Mouse (Mus musculus) retina, adult 2 months (tissue): Measurements from ENCODE around the gene Sh3bp1.

Source experiments
- DNase-seq: peaks from one replicate; pipeline ENCODE4 v3.0.0-alpha.2; 2012; ENCODE audit warnings: low read depth, low spot score

Gene Sh3bp1

DNA sequence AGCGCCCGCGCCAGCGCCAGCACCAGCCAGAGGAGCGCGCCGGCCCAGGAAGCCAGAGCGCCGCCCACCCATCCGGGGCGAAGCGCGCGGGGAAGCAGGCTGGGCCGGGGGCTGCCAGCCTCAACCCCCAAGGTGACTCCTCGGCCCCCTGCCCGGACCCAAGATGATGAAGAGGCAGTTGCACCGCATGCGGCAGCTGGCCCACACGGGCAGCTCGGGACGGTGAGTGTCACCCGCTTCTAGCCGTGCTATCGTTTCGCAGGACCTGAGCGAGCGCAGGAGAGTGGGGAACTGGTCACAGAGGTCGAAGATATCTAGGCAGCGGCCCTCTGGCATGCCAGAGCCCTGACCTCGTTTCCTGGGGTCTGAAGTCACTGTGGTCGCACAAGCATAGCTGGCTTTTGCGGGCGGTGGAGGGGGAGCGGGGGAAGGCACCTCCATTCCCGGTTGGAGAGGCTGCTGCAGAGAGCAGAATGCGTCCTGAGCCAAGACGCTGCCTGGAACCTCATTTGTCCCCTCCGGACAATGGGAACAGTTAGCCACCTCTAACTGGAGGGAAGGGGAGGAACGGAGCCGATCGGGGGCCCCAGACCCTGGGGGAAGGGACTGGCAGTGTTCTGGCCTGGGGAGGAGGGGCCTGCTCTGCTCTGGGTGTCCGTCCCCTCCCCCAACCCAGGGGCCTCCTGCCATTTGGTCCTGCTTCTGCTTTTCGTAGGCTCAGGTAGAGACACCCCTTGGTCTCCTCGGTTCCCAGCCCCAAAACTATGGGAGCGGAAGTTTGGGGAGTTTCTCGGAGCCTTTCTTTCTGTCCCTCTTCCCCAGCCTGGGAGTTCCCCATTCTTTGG, at the start of gene Sh3bp1:
TSS of gene Sh3bp1 (plus strand) at position 29 of the 845 bp plus-strand sequence.
- no peak for DNase-seq

- no peak for DNase-seq
Measured at GRCm38 (mm10) chr15:78850059-78850824, 49.3 kb upstream of the Sh3bp1 start.

DNA sequence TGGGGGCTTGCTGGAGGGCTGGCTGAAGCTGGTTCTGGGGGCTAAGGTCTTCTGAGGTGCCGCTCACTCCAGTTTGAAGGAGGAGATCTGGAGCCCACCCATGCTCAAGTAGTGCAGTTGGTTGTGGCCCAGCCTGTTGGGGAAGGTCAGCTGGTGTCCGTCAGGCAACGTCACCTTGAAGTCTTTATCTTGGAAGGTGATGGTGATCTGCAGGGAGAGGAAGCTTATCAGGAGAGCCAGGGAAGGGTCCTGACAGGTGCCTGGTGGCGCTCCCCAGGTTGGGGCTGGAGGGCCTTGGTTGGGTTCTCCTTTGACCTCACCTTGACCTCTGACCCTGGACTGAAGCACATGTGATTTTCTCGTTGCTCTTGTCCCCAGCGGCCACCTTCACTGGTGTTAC, 48.6 kb upstream of the Sh3bp1 start:
- DNase-seq, result no peak

DNA sequence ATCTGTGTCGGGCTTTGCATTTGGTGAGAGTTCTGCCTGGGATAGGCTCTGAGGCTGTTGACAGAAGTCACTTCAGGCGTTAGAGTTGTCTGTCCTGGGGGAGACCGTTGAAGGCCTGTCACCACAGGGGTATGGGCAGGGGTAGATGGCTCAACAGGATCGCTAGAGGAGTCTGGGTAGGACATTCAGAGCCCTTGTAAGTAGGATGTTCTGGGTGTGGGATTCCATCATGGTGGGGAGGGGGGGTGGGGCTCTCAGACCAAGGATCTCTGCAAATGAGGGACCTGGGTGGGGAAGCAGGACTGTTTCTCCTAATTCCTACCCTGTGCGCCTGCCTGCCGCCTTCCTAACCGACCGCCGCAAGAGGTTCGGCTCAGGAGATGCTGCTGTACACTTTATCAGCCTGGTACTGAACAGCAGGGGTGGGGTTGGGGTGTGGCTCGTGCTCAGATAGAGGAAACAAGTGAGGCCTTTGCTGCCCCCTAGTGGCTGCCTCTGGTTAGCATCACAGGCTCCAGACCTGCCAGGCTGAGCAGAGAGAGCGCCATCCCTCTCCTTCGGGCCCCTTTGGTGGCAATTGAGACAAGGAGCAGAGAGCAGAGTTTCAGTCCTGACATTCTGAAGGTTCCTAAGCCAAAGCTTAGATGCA, 47.9 kb upstream of the Sh3bp1 start:
- peak; percentile 62 for DNase-seq

DNA sequence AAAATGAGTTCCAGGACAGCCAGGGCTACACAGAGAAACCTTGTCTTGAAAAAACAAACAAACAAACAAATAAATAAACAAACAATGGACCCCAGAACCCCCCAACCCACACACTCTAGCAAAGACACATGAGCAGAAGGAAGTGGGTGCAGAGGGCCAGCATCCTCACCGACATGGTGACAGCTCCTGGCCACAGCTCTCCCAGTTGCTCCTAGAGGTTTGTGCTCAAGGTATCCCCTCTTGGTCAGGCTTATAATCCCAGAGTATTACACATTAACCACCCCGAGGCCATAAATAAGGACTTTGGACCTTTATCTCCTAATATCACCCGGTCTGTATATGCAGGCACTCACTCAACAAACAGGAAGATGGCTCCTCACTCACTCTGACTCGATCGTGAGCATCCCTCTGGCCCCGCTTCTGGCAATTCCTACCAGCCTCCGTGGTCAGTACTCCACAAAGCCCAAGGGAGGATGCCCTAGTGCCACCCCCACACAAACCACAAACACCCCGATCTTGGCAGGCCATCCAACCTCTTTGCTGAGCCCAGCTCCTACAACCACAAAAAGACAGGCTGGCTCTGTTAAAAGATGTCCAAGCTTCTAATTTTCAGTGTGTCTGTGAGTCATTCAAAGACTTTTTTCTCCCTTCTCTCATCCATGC, 44.1 kb upstream of the Sh3bp1 start, which contains the start of gene Lgals2:
TSS of gene Lgals2 (minus strand) at position 227 of the 663 bp plus-strand sequence.
- no peak for DNase-seq

DNA sequence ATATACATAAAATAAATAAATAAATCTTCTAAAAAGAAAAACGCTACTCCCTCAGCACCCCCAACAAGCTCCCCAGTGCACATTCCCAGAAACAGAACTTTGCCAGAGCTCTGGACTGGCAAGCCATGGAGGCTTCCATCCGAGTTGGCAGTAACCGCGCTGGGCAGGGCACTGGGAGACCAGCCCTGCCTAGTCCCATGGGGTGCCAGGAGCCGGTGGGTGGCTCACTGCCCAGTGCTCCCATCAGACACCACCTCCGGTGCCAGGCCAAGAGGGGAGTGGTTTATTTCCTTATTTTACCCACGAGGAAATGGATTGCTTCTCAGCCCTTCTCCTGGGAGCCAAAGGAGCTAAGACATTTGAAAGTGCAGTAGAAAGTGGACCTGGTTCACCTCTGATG, 42.6 kb upstream of the Sh3bp1 start:
- no peak for DNase-seq

GRCm38 (mm10) chr15:78859311-78859710, 40.3 kb upstream of the Sh3bp1 start:
- DNase-seq, result no peak

DNA sequence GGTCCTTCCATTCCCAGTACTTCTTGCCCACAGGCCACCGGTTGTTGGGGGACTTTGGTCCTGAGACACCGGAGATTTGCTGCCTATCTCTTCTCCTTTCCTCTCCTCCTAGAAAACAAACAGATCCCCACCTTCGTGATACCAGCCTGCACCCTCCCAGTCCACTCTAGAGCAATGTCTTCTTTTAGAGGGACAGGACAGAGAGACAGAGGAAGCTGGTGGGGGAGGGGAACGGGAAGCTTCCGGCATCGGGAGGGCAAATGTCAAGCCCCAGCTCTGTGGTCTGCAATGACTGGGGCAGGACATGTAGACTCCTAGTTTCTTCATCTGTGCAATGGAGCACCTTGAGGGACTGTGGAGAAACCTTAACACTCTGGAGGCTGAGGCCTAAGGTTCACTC, 39.9 kb upstream of the Sh3bp1 start:
- no peak for DNase-seq

GRCm38 (mm10) chr15:78862280-78862679, 37.3 kb upstream of the Sh3bp1 start:
- no peak for DNase-seq

- DNase-seq, result no peak
Measured at GRCm38 (mm10) chr15:78863154-78863553, 36.4 kb upstream of the Sh3bp1 start.

DNA sequence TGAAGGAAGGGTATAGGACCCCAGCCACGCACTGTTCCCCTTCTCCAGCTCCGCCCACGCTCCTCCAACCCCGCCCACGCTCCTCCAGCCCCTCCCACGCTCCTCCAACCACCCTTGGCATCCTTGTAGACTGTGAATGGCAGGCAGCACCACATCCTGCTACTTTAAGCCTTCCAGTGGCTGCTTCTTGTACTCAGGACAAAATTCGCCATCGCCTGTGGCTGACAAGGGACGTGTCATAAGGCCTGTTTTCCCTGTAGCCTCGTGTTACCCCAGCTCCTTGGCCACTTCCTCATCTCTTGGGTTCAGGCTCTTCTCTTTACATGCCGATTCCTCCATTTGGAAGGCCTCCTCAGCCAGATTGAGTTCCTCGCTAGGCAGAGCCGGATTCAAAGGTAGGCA, 35.7 kb upstream of the Sh3bp1 start:
- DNase-seq, result no peak

- no peak for DNase-seq
Measured at GRCm38 (mm10) chr15:78868398-78868797, 31.2 kb upstream of the Sh3bp1 start.

DNA sequence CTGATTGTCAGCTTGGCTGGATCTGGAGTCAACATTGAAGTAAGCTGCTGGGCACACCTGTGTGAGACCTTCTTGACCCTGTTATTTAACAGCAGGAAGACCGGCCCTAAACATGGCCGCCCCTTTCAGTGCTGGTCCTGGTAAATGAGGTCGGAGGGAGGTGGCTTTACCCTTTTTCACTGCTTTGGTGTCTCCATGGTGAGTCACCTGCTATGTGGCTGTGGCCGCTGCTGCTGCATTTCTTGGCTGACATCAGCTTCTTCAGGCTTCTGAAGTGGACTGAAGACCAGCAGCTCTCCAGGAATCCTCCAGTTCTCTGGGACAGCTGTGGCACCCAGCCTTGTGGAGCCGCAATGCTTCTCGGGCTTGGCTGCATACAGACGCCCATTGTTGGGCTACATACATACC, 30.7 kb upstream of the Sh3bp1 start:
- DNase-seq, result no peak

GRCm38 (mm10) chr15:78869775-78870174, 29.8 kb upstream of the Sh3bp1 start:
- DNase-seq, result no peak

DNA sequence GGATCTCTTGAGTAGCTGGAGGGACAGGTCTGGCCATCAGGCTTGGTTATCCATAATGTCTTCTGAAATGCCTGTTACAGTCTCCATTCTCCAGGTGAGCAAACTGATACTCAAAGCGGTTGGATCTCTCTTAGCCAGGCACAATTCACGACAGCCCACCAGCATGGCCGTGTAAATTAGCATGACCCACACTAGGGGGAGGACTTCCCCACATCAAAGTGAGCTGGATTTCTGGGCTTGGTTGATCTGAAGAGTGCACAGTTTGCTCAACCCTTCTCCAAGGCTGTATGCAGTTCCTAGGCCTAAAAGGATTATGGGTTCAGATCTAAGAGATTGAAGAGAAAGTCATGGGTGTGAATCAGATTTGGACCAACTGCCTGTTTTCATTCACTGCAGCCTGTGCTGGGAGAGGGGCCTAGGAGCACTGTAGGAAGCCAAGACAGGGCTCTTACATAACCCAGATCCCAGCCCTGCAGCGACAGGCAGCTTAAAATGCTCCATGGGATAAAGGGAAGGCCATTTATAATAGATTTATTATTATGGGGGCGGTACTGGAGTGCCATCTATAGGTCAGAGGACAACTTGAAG, 27.5 kb upstream of the Sh3bp1 start:
- no peak for DNase-seq

GRCm38 (mm10) chr15:78873803-78874435, 25.6 kb upstream of the Sh3bp1 start:
- DNase-seq, result no peak

GRCm38 (mm10) chr15:78874989-78875388, 24.6 kb upstream of the Sh3bp1 start:
- DNase-seq, result no peak

DNA sequence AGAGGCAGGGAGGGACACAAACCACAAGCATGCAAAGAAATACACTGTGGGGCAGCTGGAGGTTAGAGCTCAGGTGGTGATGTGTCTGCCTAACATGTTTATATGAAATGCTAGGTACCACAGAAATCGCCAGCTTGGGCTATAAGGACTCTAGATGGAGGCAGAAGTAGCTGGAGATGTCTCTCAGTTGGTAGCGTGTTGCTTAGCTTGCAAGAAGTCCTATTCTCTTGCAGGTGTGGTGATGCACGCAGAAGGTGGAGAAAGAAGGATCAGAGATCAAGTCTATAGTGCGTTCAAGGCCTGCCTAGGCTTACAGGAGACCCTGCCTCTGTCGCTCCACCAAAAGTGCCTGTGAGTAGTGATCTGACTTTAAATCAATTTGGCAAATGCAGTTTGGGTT, 24.0 kb upstream of the Sh3bp1 start:
- no peak for DNase-seq

DNA sequence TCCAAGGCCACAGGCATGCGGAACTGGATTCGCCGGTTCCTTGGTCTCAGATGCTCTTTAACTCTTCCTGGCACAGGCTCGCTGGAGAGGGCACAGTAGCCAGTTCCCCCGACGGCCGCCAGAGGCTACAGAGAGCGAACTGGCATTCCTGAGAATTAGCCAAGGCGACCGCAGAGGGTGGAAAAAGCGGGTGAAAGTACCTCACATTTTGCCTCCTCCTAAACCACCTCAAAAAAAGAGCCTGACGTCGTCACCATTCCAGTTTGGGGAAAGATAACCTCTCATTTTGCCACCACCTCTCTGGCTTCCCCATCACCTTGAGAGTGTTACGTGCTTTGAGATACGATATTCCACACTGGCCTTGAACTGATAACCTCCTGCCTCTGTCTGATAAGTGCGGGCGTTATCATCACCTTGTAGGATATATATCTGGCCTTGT, 23.3 kb upstream of the Sh3bp1 start:
- DNase-seq, result peak; percentile 43

DNA sequence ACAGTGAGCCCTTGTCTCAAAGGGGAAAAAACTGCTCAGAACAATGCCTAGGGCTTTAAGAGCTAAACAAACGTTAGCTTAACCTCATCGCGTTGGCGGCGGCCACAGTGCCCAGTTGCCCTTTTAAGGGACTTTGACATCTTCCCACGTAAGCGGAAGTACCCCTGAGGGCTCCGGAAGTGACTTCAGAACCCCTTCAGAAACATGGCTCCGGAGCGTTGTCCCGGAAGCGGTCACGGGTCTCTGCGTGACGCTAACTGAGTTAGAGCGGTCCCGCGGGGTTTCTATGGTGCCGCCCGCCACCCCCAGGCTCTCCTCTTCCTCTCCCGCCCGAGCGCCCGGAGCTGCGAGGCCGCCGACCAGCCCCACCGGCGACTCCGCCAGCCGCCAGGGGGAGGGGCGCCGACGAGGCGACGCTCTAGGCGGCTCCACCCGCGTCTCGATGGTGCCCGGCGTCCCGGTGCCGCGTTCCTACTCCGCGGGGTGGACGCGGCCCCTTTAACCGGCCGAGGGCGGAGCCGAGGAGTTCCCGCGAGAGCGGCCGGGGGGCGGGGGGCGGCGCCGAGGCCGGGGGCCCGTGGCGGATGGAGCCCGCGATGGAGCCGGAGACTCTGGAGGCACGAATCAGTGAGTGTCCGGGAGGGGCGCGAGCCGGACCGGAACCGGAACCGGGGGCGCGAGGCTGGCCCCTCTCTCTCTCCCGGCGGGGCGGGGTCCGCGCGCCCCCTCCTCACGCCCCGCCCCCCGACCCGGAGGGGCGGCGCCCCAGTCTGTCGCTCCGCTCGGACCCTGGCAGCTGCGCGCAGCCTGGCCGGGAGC, 22.4 kb upstream of the Sh3bp1 start, which contains the start of gene Gga1:
TSS of gene Gga1 (plus strand) at position 200 of the 819 bp plus-strand sequence.
- DNase-seq, result peak; percentile 91
